Mouse (Mus musculus) small intestine, adult 2 months (tissue): ENCODE measurements around the gene Ccdc127. TPM values are rescaled to one million over a fixed set of nuclear protein-coding genes. Genes with fewer than 3 reads are reported as not detected.

Source experiments
- H3K27ac ChIP-seq: fragments of 200-500 bp; 2 replicates; pipeline ENCODE4 v1.5.1; 2012; ENCODE audit warnings: low read depth, low read length, control low read depth, inconsistent platforms; ENCODE audit not compliant: insufficient read depth
- H3K27me3 ChIP-seq: fragments of 200-500 bp; 2 replicates; pipeline ENCODE4 v1.6.1; 2012; ENCODE audit warnings: mild to moderate bottlenecking, moderate library complexity, low read length, inconsistent platforms; ENCODE audit not compliant: control insufficient read depth, insufficient read depth
- H3K36me3 ChIP-seq: fragments of 200-500 bp; 2 replicates; pipeline ENCODE4 v1.6.1; 2012; ENCODE audit warnings: mild to moderate bottlenecking, low read length, control low read depth, inconsistent platforms; ENCODE audit not compliant: control insufficient read depth, insufficient read depth
- H3K4me1 ChIP-seq: fragments of 200-500 bp; 2 replicates; pipeline ENCODE4 v1.6.1; 2012; ENCODE audit warnings: low read length, inconsistent platforms, mixed read lengths; ENCODE audit not compliant: control insufficient read depth, insufficient read depth, insufficient read length
- H3K4me3 ChIP-seq: fragments of 200-500 bp; 2 replicates; pipeline ENCODE4 v1.5.1; 2012; ENCODE audit warnings: low read depth, mild to moderate bottlenecking, control low read depth, inconsistent platforms, low read length, moderate library complexity
- CTCF ChIP-seq: fragments of 200-500 bp; IDR thresholded peaks from 2 replicates; pipeline ENCODE4 v1.5.1; 2012; ENCODE audit warnings: low read depth, mild to moderate bottlenecking, control low read depth, inconsistent platforms, low read length, moderate library complexity, mixed read lengths; ENCODE audit not compliant: insufficient replicate concordance, insufficient read length; ENCODE audit errors: extremely low read depth
- POLR2A ChIP-seq: fragments of 200-500 bp; IDR thresholded peaks from 2 replicates; pipeline ENCODE4 v1.6.1; 2012; ENCODE audit warnings: low read depth, mild to moderate bottlenecking, control low read depth, inconsistent platforms, low read length, moderate library complexity
- WGBS: fragments of 180-500 bp; shearing (Covaris S2); methylation state at CpG from one replicate; pipeline ENCODE4 v1.1.7; 2018; 5-methylcytosine and 5-hydroxymethylcytosine counted together
- polyA plus RNA-seq: library from polyadenylated mRNA; depleted of rRNA; stranded (reverse); fragments of >200 nt; gene quantifications from 2 replicates; pipeline ENCODE4 v1.2.3, GENCODE M21; 2012; rRNA removed

The Ccdc127 gene
- polyA plus RNA-seq, 1 experiment: 0.74 TPM

GRCm38 (mm10) chr13:74390371-74390990 is 40.4 kb downstream of the Ccdc127 start, which contains the start of gene Zfp72:
TSS of gene Zfp72 (minus strand) at chr13:74390836.
- Histone ChIP-seq H3K36me3 (no peaks in the 10 kb centered on the region), H3K4me1 (no peaks in the 10 kb centered on the region), H3K27me3 (no peaks in the 10 kb centered on the region), H3K4me3 (peak within 1 kb of the TSS; percentile 66), H3K27ac (no peak within 1 kb of the TSS)
- WGBS: 2% methylated on average over 14 of the region's 14 CpGs
- TF ChIP-seq CTCF: no peak
- no peak for TF ChIP-seq POLR2A

GRCm38 (mm10) chr13:74391156-74391555 is 41.0 kb downstream of the Ccdc127 start:
- H3K4me3 ChIP-seq: no peak overlapping the region
- WGBS: 66% methylated on average over 2 of the region's 2 CpGs
- no peaks in the 10 kb centered on the region for H3K36me3 ChIP-seq
- no peaks in the 10 kb centered on the region for H3K27me3 ChIP-seq
- no peak for TF ChIP-seq CTCF
- no peak for TF ChIP-seq POLR2A
- no peaks in the 10 kb centered on the region for H3K4me1 ChIP-seq
- no peak overlapping the region for H3K27ac ChIP-seq

GRCm38 (mm10) chr13:74399298-74399839 is 49.3 kb downstream of the Ccdc127 start, which contains the start of gene Ftl1-ps1:
TSS of gene Ftl1-ps1 (plus strand) at chr13:74399694.
- no peak within 1 kb of the TSS for H3K4me3 ChIP-seq
- H3K27ac ChIP-seq: no peak within 1 kb of the TSS
- WGBS: 20% methylated on average over 11 of the region's 11 CpGs
- H3K36me3 ChIP-seq: no peaks in the 10 kb centered on the region
- TF ChIP-seq POLR2A (no peak), CTCF (no peak)
- no peaks in the 10 kb centered on the region for H3K27me3 ChIP-seq
- H3K4me1 ChIP-seq: peaks cover 2% of the 10 kb centered on the region; the same call in 1 of the 2 replicates

Other genes with a start within 250 kb of the Ccdc127 start
- gene Slc9a3, start 228.9 kb upstream of the Ccdc127 start, polyA plus RNA-seq: 93.4 and 151 TPM in 2 replicates
- 18.2 and 45.1 TPM in 2 replicates for gene Exoc3, start 141.6 kb upstream of the Ccdc127 start, polyA plus RNA-seq
- gene Ahrr, start 58.0 kb upstream of the Ccdc127 start, polyA plus RNA-seq: 1.3 and 1.6 TPM in 2 replicates
- 128 and 248 TPM in 2 replicates for gene Pdcd6, start 32.7 kb upstream of the Ccdc127 start, polyA plus RNA-seq
- gene Sdha, start within 50 bp of the Ccdc127 start, polyA plus RNA-seq: 65.1 and 96.7 TPM in 2 replicates
- gene Lrrc14b, start 13.7 kb downstream of the Ccdc127 start, polyA plus RNA-seq: 0.34 and 0.38 TPM in 2 replicates
- gene Zfp72, start 40.5 kb downstream of the Ccdc127 start, polyA plus RNA-seq: 0.03 TPM in 1 of 2 replicates, not detected in the other
- gene Ftl1-ps1, start 49.4 kb downstream of the Ccdc127 start, polyA plus RNA-seq: 13.9 and 16.3 TPM in 2 replicates
- gene Zfp825, start 143.7 kb downstream of the Ccdc127 start, polyA plus RNA-seq: 0.10 and 0.18 TPM in 2 replicates